Mouse (Mus musculus): Measurements from ENCODE around the gene Bpifb6. TPM values are rescaled to one million over a fixed set of nuclear protein-coding genes. Genes with fewer than 3 reads are reported as not detected.

The Bpifb6 gene
- not detected for polyA plus RNA-seq (2015; fragmentation: Illumina TruSeq; extraction: RNeasy Lipid Tissue Mini Kit (QIAGEN cat#74804); ENCODE audit: low read depth, low replicate concordance)

DNA sequence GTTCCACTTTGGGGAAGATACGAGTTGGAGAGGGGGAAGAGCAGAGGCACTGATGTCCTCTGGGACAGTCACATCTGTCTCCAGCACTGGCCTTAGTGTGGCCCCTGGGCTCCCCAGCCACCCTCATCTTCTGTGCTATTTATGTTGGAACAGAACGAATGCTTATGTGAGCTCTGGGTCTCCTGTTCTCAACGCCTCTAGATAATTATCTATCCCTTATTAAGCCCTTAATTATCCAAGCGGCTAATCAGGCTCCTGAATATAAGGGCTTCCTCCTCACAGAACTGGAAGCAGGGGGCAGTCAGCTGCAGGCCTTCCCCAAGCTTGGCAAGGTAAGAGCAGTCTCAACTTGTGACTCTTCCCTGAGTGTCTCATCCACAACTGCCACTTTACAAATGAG is at the start of gene Bpifb6:
TSS of gene Bpifb6 (plus strand) at position 301 of the 400 bp plus-strand sequence.

DNA sequence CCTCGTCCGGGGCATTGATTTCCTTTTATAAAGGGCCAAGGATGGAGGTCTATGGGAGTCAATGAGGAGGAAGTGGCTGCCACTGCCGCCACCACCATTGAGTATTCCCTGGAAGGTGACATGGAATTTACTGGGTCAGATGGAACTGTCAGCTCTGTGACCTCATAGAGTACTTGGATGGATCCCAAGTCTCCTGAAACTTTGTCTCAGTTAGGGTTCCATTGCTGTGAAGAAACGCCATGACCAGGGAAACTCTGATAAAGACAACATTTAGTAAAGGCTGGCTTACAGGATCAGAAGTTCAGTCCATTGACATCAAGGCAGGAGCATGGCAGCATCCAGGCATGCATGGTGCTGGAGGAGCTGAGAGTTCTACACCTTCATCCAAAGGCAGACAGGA is 29.2 kb upstream of the Bpifb6 start, which contains the start of gene Sun5:
TSS of gene Sun5 (minus strand) at position 101 of the 400 bp plus-strand sequence.

DNA sequence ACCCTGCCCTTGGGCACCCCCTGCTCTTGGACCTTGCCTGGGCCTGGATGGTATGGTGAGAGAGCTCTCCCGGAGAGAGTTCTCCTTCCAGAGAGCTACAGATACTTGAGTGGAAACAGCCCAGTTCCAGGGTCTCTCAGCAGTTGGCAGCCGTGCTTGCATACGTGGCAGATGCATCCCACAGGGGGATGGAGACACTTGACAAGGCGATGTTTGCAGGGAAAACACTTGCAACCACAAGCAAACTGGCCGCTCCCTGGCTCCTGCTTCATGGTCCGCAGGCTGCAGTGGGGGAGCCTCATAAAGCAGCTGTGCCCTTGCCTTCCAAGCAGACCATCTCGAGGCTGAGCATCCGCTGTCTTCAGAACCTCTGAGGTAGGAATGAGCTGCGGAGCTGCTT is 25.4 kb upstream of the Bpifb6 start, which contains the start of gene Bpifb2:
TSS of gene Bpifb2 (plus strand) at position 301 of the 400 bp plus-strand sequence.

DNA sequence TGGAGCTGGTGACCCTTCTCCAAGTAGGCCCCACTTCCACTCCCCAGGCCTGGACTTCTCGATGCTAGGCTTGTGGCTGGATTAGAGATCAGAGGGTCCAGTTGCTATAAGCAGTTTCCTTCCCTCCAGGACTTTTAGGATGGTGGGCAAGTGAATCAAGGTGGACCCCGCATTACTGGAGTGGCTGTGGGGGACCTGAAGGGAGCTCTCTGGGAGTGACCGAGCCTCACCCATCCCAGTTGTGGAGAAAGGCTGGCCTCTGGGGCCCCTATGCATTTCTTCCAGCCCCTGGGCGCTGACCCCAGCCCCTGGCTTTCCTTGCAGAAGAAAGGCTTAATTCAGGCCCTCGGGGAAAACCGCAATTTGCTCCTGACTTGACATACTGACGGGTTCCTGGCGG is 17.7 kb downstream of the Bpifb6 start, which contains the start of gene Bpifb3:
TSS of gene Bpifb3 (plus strand) at position 301 of the 400 bp plus-strand sequence.

DNA sequence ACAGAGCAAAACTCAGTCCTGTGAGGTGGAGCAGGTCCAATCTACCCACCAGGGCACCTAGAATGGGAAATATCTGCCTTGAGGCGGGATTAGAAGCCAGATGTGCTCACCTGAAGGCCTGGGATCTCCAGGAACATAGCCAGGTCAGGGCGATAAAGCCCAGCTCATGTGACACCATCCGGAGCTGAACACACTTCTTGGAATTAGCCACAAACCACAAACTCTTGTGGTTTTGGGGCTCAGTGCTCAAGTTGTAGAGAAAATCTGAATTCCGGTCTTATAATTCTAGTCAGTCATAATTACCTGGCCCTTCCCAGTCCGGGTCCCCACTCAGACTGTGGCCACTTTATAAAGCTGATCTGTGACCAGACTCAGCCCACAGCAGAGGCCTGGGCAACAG is 37.7 kb downstream of the Bpifb6 start, which contains the start of gene Bpifb4:
TSS of gene Bpifb4 (plus strand) at position 370 of the 400 bp plus-strand sequence.

Other genes starting within 250 kb of the Bpifb6 start
- gene Dnmt3c, start 203.7 kb upstream of the Bpifb6 start, polyA plus RNA-seq (2015; fragmentation: Illumina TruSeq; extraction: RNeasy Lipid Tissue Mini Kit (QIAGEN cat#74804); ENCODE audit: low read depth, low replicate concordance), result not detected
- gene Mapre1, start 159.1 kb upstream of the Bpifb6 start, polyA plus RNA-seq (2015; fragmentation: Illumina TruSeq; extraction: RNeasy Lipid Tissue Mini Kit (QIAGEN cat#74804); ENCODE audit: low read depth, low replicate concordance), result 66.8 TPM
- not detected for gene Efcab8, start 120.5 kb upstream of the Bpifb6 start, polyA plus RNA-seq (2015; fragmentation: Illumina TruSeq; extraction: RNeasy Lipid Tissue Mini Kit (QIAGEN cat#74804); ENCODE audit: low read depth, low replicate concordance)
- gene Sun5, start 29.3 kb upstream of the Bpifb6 start, polyA plus RNA-seq (2015; fragmentation: Illumina TruSeq; extraction: RNeasy Lipid Tissue Mini Kit (QIAGEN cat#74804); ENCODE audit: low read depth, low replicate concordance), result not detected
- gene Bpifb2, start 25.3 kb upstream of the Bpifb6 start, polyA plus RNA-seq (2015; fragmentation: Illumina TruSeq; extraction: RNeasy Lipid Tissue Mini Kit (QIAGEN cat#74804); ENCODE audit: low read depth, low replicate concordance), result not detected
- not detected for gene Bpifb3, start 17.8 kb downstream of the Bpifb6 start, polyA plus RNA-seq (2015; fragmentation: Illumina TruSeq; extraction: RNeasy Lipid Tissue Mini Kit (QIAGEN cat#74804); ENCODE audit: low read depth, low replicate concordance)
- gene Bpifb4, start 37.8 kb downstream of the Bpifb6 start, polyA plus RNA-seq (2015; fragmentation: Illumina TruSeq; extraction: RNeasy Lipid Tissue Mini Kit (QIAGEN cat#74804); ENCODE audit: low read depth, low replicate concordance), result not detected
- not detected for gene Bpifa6, start 74.6 kb downstream of the Bpifb6 start, polyA plus RNA-seq (2015; fragmentation: Illumina TruSeq; extraction: RNeasy Lipid Tissue Mini Kit (QIAGEN cat#74804); ENCODE audit: low read depth, low replicate concordance)
- not detected for gene Bpifa2, start 107.9 kb downstream of the Bpifb6 start, polyA plus RNA-seq (2015; fragmentation: Illumina TruSeq; extraction: RNeasy Lipid Tissue Mini Kit (QIAGEN cat#74804); ENCODE audit: low read depth, low replicate concordance)
- not detected for gene Bpifa3, start 229.9 kb downstream of the Bpifb6 start, polyA plus RNA-seq (2015; fragmentation: Illumina TruSeq; extraction: RNeasy Lipid Tissue Mini Kit (QIAGEN cat#74804); ENCODE audit: low read depth, low replicate concordance)
- not detected for gene Bpifa1, start 242.5 kb downstream of the Bpifb6 start, polyA plus RNA-seq (2015; fragmentation: Illumina TruSeq; extraction: RNeasy Lipid Tissue Mini Kit (QIAGEN cat#74804); ENCODE audit: low read depth, low replicate concordance)

Data from brain, adult 10 weeks (tissue).